Mouse (Mus musculus) hindbrain, embryonic 15.5 days (tissue): Measurements from ENCODE around the gene Ftcd. TPM values are rescaled to one million over a fixed set of nuclear protein-coding genes. Genes with fewer than 3 reads are reported as not detected.

Source experiments
- polyA plus RNA-seq: library from polyadenylated mRNA; unstranded; fragments of >200 nt; fragmentation: Nextera tagmentation; extraction: Ambion mirVana; gene quantifications from 2 replicates; pipeline ENCODE4 v1.2.1, GENCODE M21; 2015

Gene Ftcd
- polyA plus RNA-seq, 1 experiment from 2014 or later, result not detected

Other genes with a start within 250 kb of the Ftcd start
- 18.9 and 19.8 TPM in 2 replicates for gene Dip2a, start 230.4 kb upstream of the Ftcd start, polyA plus RNA-seq
- not detected in 2 replicates for gene AC141477.1, start 135.2 kb upstream of the Ftcd start, polyA plus RNA-seq
- gene Pcnt, start 132.9 kb upstream of the Ftcd start, polyA plus RNA-seq, result 7.0 and 7.9 TPM in 2 replicates
- gene 2610028H24Rik, start 126.6 kb upstream of the Ftcd start, polyA plus RNA-seq, result not detected in 2 replicates
- gene Mcm3ap, start 106.7 kb upstream of the Ftcd start, polyA plus RNA-seq, result 54.8 and 61.9 TPM in 2 replicates
- gene Ybey, start 106.5 kb upstream of the Ftcd start, polyA plus RNA-seq, result 5.9 and 6.1 TPM in 2 replicates
- gene Lss, start 44.1 kb upstream of the Ftcd start, polyA plus RNA-seq, result 37.0 and 39.8 TPM in 2 replicates
- gene Spatc1l, start 13.4 kb upstream of the Ftcd start, polyA plus RNA-seq, result 0.14 TPM in 1 of 2 replicates, not detected in the other
- gene Col6a2, start 48.0 kb downstream of the Ftcd start, polyA plus RNA-seq, result 21.6 and 26.9 TPM in 2 replicates
- 23.5 and 29.4 TPM in 2 replicates for gene Col6a1, start 150.5 kb downstream of the Ftcd start, polyA plus RNA-seq